Mouse (Mus musculus) olfactory bulb, adult 2 months (tissue): Measurements from ENCODE around the gene Zbtb40. TPM values are rescaled to one million over a fixed set of nuclear protein-coding genes. Genes with fewer than 3 reads are reported as not detected.

Experiments
- H3K27ac ChIP-seq: fragments of 200-500 bp; 2 replicates; pipeline ENCODE4 v1.5.1; 2012; ENCODE audit warnings: low read depth, low read length; ENCODE audit not compliant: insufficient read depth
- H3K4me1 ChIP-seq: fragments of 200-500 bp; 2 replicates; pipeline ENCODE4 v1.6.1; 2012; ENCODE audit warnings: low read length; ENCODE audit not compliant: control insufficient read depth, insufficient read depth
- H3K4me3 ChIP-seq: fragments of 200-500 bp; 2 replicates; pipeline ENCODE4 v1.5.1; 2012; ENCODE audit warnings: mild to moderate bottlenecking, low read depth, low read length, moderate library complexity; ENCODE audit not compliant: insufficient read depth
- CTCF ChIP-seq: fragments of 200-500 bp; IDR thresholded peaks from 2 replicates; pipeline ENCODE4 v1.5.1; 2012; ENCODE audit warnings: low read depth, mild to moderate bottlenecking, low read length, moderate library complexity; ENCODE audit not compliant: insufficient read depth
- POLR2A ChIP-seq: fragments of 200-500 bp; IDR thresholded peaks from 2 replicates; pipeline ENCODE4 v1.6.1; 2012; ENCODE audit warnings: mild to moderate bottlenecking, low read depth, low read length, moderate library complexity; ENCODE audit not compliant: insufficient read depth
- WGBS: fragments of 180-500 bp; shearing (Covaris S2); methylation state at CpG from one replicate; pipeline ENCODE4 v1.1.7; 2018; 5-methylcytosine and 5-hydroxymethylcytosine counted together
- polyA plus RNA-seq: library from polyadenylated mRNA; stranded (reverse); fragments of >200 nt; gene quantifications from 2 replicates; pipeline ENCODE4 v1.2.4, GENCODE M21; 2012; ENCODE audit warnings: low replicate concordance; ENCODE audit not compliant: missing spikeins, insufficient read depth, insufficient read length

The Zbtb40 gene
- polyA plus RNA-seq, 1 experiment = not detected

DNA sequence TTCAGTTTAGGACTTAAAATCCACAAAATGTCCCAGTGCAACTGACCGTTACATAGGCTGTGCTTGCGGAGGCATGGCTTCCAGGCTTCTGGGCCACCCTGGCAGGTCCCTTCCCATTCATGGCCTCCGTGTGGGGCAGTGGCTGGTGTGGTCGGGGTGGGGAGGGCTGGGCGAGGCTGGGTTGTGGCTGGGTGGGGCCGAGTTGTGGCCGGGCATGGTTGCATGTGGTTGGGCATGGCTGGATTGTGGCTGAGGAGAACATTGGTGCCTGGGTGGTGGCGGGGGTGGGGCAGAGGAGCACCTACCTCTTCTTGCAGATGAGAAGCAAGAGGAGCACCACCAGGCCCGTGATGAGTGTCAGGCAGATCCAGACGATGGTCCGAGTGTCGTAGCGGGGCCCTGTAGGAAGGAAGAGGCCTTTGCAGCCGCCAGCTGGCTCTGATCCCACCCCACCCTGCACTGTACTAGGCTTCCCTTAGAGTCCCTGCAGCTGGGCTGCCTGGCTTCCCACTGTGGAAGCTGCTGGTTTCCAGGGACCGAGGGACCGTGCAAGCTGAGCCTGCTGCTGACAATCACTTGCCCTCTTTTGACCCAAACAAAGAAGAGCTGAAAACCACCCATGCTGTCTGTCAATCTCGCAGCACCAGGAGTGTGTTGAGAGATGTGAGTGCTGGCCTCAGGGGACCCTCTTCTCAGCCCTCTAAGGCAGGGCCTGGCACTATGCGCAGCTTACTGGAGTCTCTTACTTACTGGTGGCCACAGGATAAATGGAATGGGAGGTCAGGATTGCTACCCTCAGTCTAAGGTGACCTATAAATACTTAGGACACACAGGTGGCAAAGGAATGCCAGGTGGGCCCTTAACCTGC is 113.6 kb downstream of the Zbtb40 start:
- H3K4me3 ChIP-seq = no peak overlapping the region
- no peak overlapping the region for H3K27ac ChIP-seq
- no peaks in the 10 kb centered on the region for H3K4me1 ChIP-seq
- 59% methylated on average over 18 of the region's 18 CpGs for WGBS
- no peak for TF ChIP-seq CTCF
- TF ChIP-seq POLR2A = no peak

GRCm38 (mm10) chr4:136930474-136930873 is 118.1 kb downstream of the Zbtb40 start:
- no peak for TF ChIP-seq POLR2A
- TF ChIP-seq CTCF = no peak
- no peak overlapping the region for H3K4me3 ChIP-seq
- H3K4me1 ChIP-seq = peaks cover 6% of the 10 kb centered on the region; the same call in 1 of the 2 replicates
- 96% methylated on average over 8 of the region's 8 CpGs for WGBS
- H3K27ac ChIP-seq = no peak overlapping the region

Other genes starting within 250 kb of the Zbtb40 start
- gene Ephb2, start 212.8 kb downstream of the Zbtb40 start, polyA plus RNA-seq = not detected in 2 replicates
- gene C1qb, start 162.6 kb downstream of the Zbtb40 start, polyA plus RNA-seq = not detected in 2 replicates
- gene C1qc, start 155.7 kb downstream of the Zbtb40 start, polyA plus RNA-seq = not detected in 2 replicates
- gene C1qa, start 150.0 kb downstream of the Zbtb40 start, polyA plus RNA-seq = not detected in 2 replicates
- not detected in 2 replicates for gene Epha8, start 92.0 kb downstream of the Zbtb40 start, polyA plus RNA-seq
- gene Wnt4, start 228.7 kb upstream of the Zbtb40 start, polyA plus RNA-seq = not detected in 2 replicates